Mouse (Mus musculus) 3134 (cell line): ENCODE measurements around the gene Cplx2.

Experiments
- DNase-seq: peaks from one replicate; pipeline ENCODE4 v3.0.0-alpha.2; 2011; ENCODE audit warnings: low spot score; ENCODE audit not compliant: insufficient read length; ENCODE audit errors: extremely low read depth

Gene Cplx2

GRCm38 (mm10) chr13:54364686-54365085 lies 6.5 kb upstream of the Cplx2 start:
- no peak for DNase-seq

DNA sequence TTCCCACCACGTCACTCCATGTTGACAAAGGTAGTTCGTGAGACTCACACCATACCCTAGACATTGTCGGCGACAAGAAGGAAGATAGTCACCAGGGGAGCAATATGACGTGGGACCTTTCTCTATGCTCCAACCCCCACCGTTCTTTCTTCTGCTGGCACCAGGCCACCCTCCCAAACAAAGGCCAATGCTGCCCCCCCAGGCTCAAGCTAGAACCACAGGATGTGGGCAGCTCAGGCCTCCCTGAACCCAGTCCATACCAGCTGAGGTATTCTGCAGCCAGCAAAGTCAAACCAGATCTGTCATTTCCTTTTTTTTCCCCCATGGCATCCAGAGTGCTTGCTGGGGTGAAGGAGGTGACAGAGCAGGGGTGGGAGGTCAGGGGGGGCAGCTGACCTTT lies 3.4 kb upstream of the Cplx2 start:
- DNase-seq: no peak

DNA sequence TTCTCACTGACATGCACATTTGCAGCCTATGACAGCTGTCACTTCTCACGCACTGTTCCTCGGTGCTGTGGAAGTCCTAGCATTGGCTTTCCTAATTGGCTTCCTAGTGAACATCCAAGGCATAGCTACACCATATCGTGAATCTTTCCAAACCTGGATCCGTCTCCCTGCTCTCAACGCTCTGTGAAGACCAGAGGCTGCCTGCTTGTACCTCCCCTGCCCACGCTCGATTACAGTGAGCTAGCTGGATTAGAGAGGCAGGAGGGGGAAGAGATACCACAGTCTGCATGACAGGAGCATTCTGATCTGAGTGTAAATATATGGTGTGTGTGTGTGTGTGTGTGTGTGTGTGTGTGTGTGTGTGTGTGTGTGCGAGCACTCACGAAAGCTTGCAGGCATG lies 3.0 kb upstream of the Cplx2 start:
- DNase-seq: no peak

DNA sequence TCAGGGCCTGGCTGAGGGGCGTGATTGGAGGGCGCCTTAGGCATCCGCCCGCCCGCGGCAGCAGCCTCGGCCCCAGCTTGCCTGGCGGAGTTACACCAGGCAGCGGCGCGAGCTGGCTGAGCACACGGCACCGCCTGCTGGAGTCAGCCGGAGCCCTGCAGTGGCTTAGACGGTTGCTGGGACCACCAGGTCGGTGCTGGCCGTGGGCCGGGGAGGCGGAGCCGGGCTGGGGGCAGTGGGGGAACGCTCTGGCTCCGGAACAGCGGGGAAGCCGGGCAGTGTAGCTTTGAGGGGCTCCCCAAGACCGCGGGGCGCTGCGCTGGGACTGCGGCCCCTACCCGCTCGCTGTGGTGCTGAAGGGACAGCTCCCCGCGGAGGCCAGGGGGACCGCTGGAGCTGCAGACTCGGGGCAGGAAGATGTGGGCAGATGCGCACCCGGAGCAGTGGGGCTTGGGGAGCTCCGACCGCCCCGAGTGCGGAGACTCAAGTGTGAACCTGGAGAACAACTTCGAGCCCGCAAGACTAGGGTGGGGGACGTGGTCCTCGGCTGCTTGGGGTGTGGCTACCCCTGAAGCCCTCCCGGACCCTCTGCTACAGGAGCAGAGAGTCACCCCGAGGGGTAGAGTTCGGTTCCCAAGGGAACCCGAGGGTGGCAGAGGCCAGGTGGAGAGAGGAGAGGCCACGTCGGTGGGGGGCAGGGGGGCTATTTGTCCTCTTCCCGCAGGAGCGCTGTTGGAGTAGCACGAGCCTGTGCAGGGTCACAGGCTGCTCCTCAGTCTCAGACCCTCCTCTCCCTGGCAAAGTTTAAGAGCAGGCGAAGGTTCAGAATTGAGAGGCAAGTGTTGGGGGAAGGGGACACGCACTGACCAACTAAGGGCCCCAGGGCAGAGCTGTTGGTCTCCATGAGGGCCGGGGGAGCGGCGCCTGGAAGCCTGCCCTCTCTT lies 510 bp downstream of the Cplx2 start:
- DNase-seq: no peak

- no peak for DNase-seq
These were observed 1.5 kb downstream of the Cplx2 start for GRCm38 (mm10) chr13:54372665-54373064.

DNA sequence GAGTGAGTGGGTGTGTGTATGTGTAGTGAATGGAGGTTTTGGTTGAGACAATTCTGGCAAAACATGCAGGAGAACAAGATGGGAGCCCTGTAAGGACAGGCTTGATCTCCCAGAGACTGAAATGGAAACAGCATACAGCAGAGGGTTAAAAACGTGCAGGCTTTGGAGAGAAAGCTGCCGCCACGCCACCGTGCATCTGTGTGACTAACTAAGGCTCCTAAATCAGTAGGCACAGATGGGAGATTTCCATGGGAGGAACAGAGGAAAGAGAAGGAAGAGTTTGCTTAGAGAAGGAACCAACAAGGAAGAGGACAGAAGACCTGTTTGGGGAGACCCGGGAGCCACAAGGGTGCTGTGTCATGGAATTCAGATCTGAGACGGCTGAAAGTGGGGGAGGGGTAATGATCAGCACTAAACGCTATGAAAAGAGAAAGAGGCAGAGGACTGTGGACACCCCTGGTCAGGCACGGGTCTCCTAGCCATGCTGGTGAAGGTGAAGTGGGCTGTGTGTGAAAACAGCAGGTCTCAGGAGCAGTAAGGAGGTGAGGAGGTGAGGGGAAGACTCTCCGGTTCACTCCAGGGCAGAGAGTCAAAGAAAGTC lies 3.1 kb downstream of the Cplx2 start:
- DNase-seq: no peak

GRCm38 (mm10) chr13:54375497-54376495 lies 4.6 kb downstream of the Cplx2 start:
- DNase-seq: no peak

DNA sequence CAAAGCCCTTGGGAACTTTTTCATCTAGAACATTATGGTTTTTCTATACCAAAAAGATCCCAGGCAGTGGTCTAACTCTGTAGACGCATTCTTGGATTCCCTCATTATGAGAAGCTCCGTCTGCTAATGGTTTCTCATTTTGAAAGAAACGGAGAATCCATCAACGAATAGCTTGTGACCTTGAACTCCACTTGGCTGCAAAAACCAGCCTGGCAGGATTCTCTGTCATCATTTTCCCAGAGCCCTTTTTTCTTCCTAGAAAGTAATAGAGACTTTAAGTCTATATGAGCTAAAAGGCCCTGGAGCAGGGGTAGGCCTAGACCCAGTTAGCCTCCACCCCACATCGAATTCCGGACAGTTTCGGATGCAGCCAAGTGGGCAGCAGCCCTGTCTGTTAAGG lies 5.6 kb downstream of the Cplx2 start:
- DNase-seq: no peak

- DNase-seq: no peak
These were observed 6.9 kb downstream of the Cplx2 start for GRCm38 (mm10) chr13:54378051-54378450.

GRCm38 (mm10) chr13:54380421-54380820 lies 9.3 kb downstream of the Cplx2 start:
- DNase-seq: no peak

DNA sequence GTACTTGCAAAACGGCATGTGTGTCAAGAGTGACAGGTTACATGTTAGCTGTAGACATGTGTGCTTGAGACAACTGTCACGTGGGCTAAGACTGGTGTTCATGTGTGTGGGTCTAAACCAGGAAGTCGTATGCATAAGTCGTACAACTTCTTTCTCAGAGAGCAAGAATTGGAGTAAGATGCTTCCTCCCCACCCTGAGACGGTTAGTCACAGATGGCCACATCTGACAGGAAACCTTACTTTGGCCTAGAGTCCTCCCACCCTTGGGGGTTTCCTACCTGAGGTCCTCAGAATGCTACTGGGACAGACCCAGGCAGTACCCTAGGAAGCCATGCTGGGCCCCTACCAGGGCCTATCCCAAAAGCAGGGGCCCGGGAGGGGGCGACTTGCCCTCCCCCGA lies 10.2 kb downstream of the Cplx2 start:
- no peak for DNase-seq

GRCm38 (mm10) chr13:54383531-54383930 lies 12.4 kb downstream of the Cplx2 start:
- DNase-seq: no peak

GRCm38 (mm10) chr13:54384518-54384917 lies 13.4 kb downstream of the Cplx2 start:
- DNase-seq: no peak

- DNase-seq: no peak
These were observed 14.2 kb downstream of the Cplx2 start for GRCm38 (mm10) chr13:54385008-54386004.

- DNase-seq: no peak
These were observed 18.9 kb downstream of the Cplx2 start for GRCm38 (mm10) chr13:54389971-54390564.

DNA sequence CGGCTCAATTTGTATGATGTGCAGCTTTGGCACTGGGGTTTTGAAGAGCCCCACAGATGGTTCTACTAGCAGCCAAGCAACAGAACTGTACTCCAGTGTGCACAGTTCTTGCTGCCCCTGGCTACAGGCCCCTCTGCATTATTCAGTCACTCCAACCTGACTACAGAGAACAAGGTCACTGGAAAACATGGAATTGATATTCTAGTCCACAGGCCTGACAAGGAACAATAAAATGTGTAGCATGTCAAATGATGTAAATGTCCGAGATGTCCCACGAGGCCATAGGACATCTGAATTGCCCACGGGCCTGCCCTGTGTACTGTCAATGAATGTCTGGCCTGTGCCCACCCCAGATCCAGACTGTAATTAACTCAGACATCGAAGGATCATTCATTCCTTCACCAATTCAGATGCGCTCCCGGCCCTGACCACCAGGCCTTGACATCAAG lies 19.4 kb downstream of the Cplx2 start:
- DNase-seq: no peak

- no peak for DNase-seq
These were observed 20.2 kb downstream of the Cplx2 start for GRCm38 (mm10) chr13:54391313-54391712.

- DNase-seq: no peak
These were observed 25.9 kb downstream of the Cplx2 start for GRCm38 (mm10) chr13:54397069-54397468.

- DNase-seq: no peak
These were observed 29.5 kb downstream of the Cplx2 start for GRCm38 (mm10) chr13:54400565-54401179.
